Comparison of ENCODE assay signal across 26 mouse cellular contexts in genomic region chr19:40419315-40419714, GRCm38 (mm10).
A peak's percentile ranks its signal among the peaks of the same experiment; 100 is the strongest.
DNase-seq lines count a peak whose midpoint lies in the region; ATAC-seq and TF ChIP-seq lines count a peak whose summit lies in the region.
"Had no signal": no experiment of that assay in that cellular context is flagged by ENCODE, and none has a peak within 500 bp of the region (broad histone marks: within the 10 kb centered on the region; RNA-seq: fewer than 3 reads in every experiment).

No protein-coding gene starts in this region.

- H3K4me3 ChIP-seq in heart, embryonic 16.5 days (ENCODE audit: low read length): no peak overlapping the region
- no peak overlapping the region for H3K4me3 ChIP-seq in liver, postnatal 0 days (ENCODE audit: low read depth, low read length)
- no peak overlapping the region for H3K4me3 ChIP-seq in liver, embryonic 12.5 days
- H3K4me3 ChIP-seq: embryonic facial prominence, embryonic 13.5 days; erythroblast, embryonic 14.5 days; hindbrain, embryonic 13.5 days; limb, embryonic 10.5 days; limb, embryonic 15.5 days; midbrain, embryonic 13.5 days; neural tube, embryonic 13.5 days had no signal

- H3K4me2 ChIP-seq in heart, embryonic 16.5 days (ENCODE audit: low read depth, low read length): no peak overlapping the region
- H3K4me2 ChIP-seq in liver, postnatal 0 days (ENCODE audit: low read depth, low read length): no peak overlapping the region
- no peak overlapping the region for H3K4me2 ChIP-seq in liver, embryonic 12.5 days
- H3K4me2 ChIP-seq: embryonic facial prominence, embryonic 13.5 days; hindbrain, embryonic 13.5 days; limb, embryonic 15.5 days; midbrain, embryonic 13.5 days; neural tube, embryonic 13.5 days had no signal

- intact Hi-C loops in heart, postnatal 36 days (cut with DNase I): no loop called here

- peaks cover 28% of the 10 kb centered on the region for H3K4me1 ChIP-seq in heart, embryonic 16.5 days (ENCODE audit: control insufficient read depth, insufficient read depth, low read length)
- H3K4me1 ChIP-seq in liver, postnatal 0 days (ENCODE audit: insufficient read depth): peaks cover 16% of the 10 kb centered on the region
- H3K4me1 ChIP-seq in liver, embryonic 12.5 days: peaks cover 12% of the 10 kb centered on the region

- H3K27ac ChIP-seq in heart, embryonic 16.5 days (ENCODE audit: low read length): peak overlapping the region; percentile 10
- no peak overlapping the region for H3K27ac ChIP-seq in liver, postnatal 0 days (ENCODE audit: low read depth)
- H3K27ac ChIP-seq in liver, embryonic 12.5 days: no peak overlapping the region
- H3K27ac ChIP-seq: embryonic facial prominence, embryonic 13.5 days; hindbrain, embryonic 13.5 days; limb, embryonic 10.5 days; limb, embryonic 15.5 days; macrophage; midbrain, embryonic 13.5 days; neural tube, embryonic 13.5 days had no signal

- no peak overlapping the region for H3K9ac ChIP-seq in heart, embryonic 16.5 days (ENCODE audit: low read length)
- no peak overlapping the region for H3K9ac ChIP-seq in liver, postnatal 0 days (replicated peaks)
- no peak overlapping the region for H3K9ac ChIP-seq in liver, embryonic 12.5 days
- H3K9ac ChIP-seq: embryonic facial prominence, embryonic 13.5 days; hindbrain, embryonic 13.5 days; limb, embryonic 15.5 days; midbrain, embryonic 13.5 days; neural tube, embryonic 13.5 days had no signal

- H3K36me3 ChIP-seq in heart, embryonic 16.5 days (ENCODE audit: control insufficient read depth, insufficient read depth): no peaks in the 10 kb centered on the region
- H3K36me3 ChIP-seq in liver, postnatal 0 days (replicated peaks; ENCODE audit: insufficient read depth, low read length): no peaks in the 10 kb centered on the region
- no peaks in the 10 kb centered on the region; the same call in 1 of the 2 replicates for H3K36me3 ChIP-seq in liver, embryonic 12.5 days
- H3K36me3 ChIP-seq: embryonic facial prominence, embryonic 13.5 days; hindbrain, embryonic 13.5 days; limb, embryonic 10.5 days; limb, embryonic 15.5 days; midbrain, embryonic 13.5 days; neural tube, embryonic 13.5 days had no signal

- WGBS in heart, embryonic 16.5 days: 54% methylated on average over 7 of the region's 7 CpGs
- WGBS in liver, postnatal 0 days (ENCODE audit: insufficient replicate concordance): 62% methylated on average over 7 of the region's 7 CpGs
- WGBS in liver, embryonic 12.5 days (ENCODE audit: insufficient replicate concordance): 73% methylated on average over 6 of the region's 7 CpGs

- H3K27me3 ChIP-seq in heart, embryonic 16.5 days (ENCODE audit: control insufficient read depth, insufficient read depth, low read length): no peaks in the 10 kb centered on the region
- H3K27me3 ChIP-seq in liver, postnatal 0 days (ENCODE audit: insufficient read depth, low read length): no peaks in the 10 kb centered on the region
- no peaks in the 10 kb centered on the region for H3K27me3 ChIP-seq in liver, embryonic 12.5 days (replicated peaks)
- H3K27me3 ChIP-seq: embryonic facial prominence, embryonic 13.5 days; hindbrain, embryonic 13.5 days; limb, embryonic 15.5 days; midbrain, embryonic 13.5 days; neural tube, embryonic 13.5 days had no signal

- no peak for TF ChIP-seq CTCF in liver, postnatal 0 days (IDR thresholded peaks at IDR 0.05; ENCODE audit: low read depth)

- TF ChIP-seq EP300 in liver, postnatal 0 days (IDR thresholded peaks at IDR 0.05; ENCODE audit: low read depth): no peak

- no peak for ATAC-seq in heart, embryonic 16.5 days (replicated peaks; ENCODE audit: extremely low read depth, insufficient read depth, low FRiP score)
- peak; percentile 65 for ATAC-seq in liver, postnatal 0 days
- no peak for ATAC-seq in liver, embryonic 12.5 days
- ATAC-seq: forebrain, embryonic 16.5 days; intestine, embryonic 16.5 days; midbrain, embryonic 13.5 days had no signal

- peak; percentile 87 for DNase-seq in heart, adult 11 months
- DNase-seq in heart, postnatal 36 days: no peak
- no peak for DNase-seq in heart, adult 8-10 months (ENCODE audit: low spot score)
- peak; percentile 46 for DNase-seq in liver, postnatal 0 days
- DNase-seq: adrenal gland, postnatal 25 days; B cell, adult 2 months; cerebellum, adult 18-20 months; cerebellum, postnatal 10 days; kidney, adult 9 months; kidney, postnatal 14 days; layer of hippocampus, adult 9-11 months; lung, adult 2 months; lung, postnatal 10 days; thymus, postnatal 4 days had no signal

- H3K9me3 ChIP-seq in heart, embryonic 16.5 days (replicated peaks; ENCODE audit: control insufficient read depth, low read length): no peaks in the 10 kb centered on the region
- no peaks in the 10 kb centered on the region for H3K9me3 ChIP-seq in liver, postnatal 0 days (ENCODE audit: low read length)
- H3K9me3 ChIP-seq in liver, embryonic 12.5 days (replicated peaks): no peaks in the 10 kb centered on the region
- H3K9me3 ChIP-seq: embryonic facial prominence, embryonic 13.5 days; hindbrain, embryonic 13.5 days; limb, embryonic 10.5 days; limb, embryonic 15.5 days; midbrain, embryonic 13.5 days; neural tube, embryonic 13.5 days had no signal

Comparison
In these comparisons a context has a peak if more than half of its experiments do, and no peak if none do; other contexts are left out.
1. DNase-seq: peak in heart, adult 11 months (single experiment) and liver, postnatal 0 days (single experiment); none in heart, postnatal 36 days (0 of 2) and heart, adult 8-10 months (single experiment).